Mouse (Mus musculus) brown adipose tissue, adult 24 weeks (tissue): ENCODE measurements at regions not wholly inside any gene's neighbourhood (a gene's known extent, or its start where the extent isn't known, plus 50 kb on each side); places are given as distances from the start of the nearest gene placed in this dataset.

Experiments
- H3K27ac ChIP-seq: fragments of 200-500 bp; replicated peaks from 2 replicates; pipeline ENCODE4 v1.5.1; 2012; ENCODE audit warnings: low read depth, mild to moderate bottlenecking, low read length
- H3K4me1 ChIP-seq: fragments of 200-500 bp; 2 replicates; pipeline ENCODE4 v1.6.1; 2012; ENCODE audit warnings: low read length, mixed read lengths; ENCODE audit not compliant: control insufficient read depth, insufficient read depth, insufficient read length
- H3K4me3 ChIP-seq: fragments of 200-500 bp; 2 replicates; pipeline ENCODE4 v1.5.1; 2012; ENCODE audit warnings: low read depth, mild to moderate bottlenecking, low read length, moderate library complexity; ENCODE audit not compliant: insufficient read depth

- Histone ChIP-seq H3K4me3 (no peak overlapping the region), H3K4me1 (peaks cover 3% of the 10 kb centered on the region; the same call in 1 of the 2 replicates), H3K27ac (no peak overlapping the region)
These were observed 109.3 kb upstream of the Dyrk2 start for GRCm38 (mm10) chr10:118979339-118979738.

GRCm38 (mm10) chr10:118978181-118978743 lies 108.3 kb upstream of the Dyrk2 start:
- Histone ChIP-seq H3K27ac (no peak overlapping the region), H3K4me1 (peaks cover 3% of the 10 kb centered on the region; the same call in 1 of the 2 replicates), H3K4me3 (no peak overlapping the region)

DNA sequence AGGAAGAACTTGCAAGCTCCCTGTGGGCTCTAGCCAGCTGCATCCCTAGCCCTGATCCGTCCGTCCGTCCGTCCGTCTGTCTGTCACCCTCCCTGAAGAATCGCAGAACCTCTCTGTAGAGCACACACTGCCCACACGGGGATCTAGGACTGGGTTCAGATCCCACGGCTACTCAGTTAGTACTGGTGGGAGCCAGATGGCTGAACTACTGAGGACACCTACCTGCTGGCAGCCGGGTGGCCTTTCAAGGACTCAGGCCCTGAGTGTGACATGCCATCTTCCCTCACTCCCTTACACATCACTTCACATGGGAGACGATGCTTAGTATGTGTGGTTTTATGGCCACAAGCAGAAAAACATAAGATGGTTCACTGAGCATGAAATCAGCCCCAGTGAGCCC lies 106.4 kb upstream of the Dyrk2 start:
- Histone ChIP-seq H3K4me3 (no peak overlapping the region), H3K27ac (no peak overlapping the region), H3K4me1 (peaks cover 3% of the 10 kb centered on the region; the same call in 1 of the 2 replicates)

DNA sequence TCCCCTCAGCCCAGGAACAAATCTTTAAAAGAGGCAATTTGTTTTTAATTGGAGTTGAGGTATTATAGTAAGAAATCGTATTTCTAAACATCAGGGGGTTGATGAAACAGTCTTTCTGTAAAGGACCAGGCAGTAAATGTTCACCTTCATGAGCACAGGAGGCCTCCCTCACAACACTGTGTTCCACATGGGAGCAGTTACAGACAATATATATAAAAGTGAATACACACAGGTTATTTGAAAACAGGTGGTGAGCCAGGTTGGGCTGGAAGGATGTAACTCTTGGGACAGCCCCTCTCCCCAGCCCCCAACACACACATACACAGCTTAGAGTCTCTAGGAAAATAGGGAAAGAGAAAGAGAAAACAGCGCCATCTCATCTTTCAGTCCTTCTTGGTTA lies 105.8 kb upstream of the Dyrk2 start:
- Histone ChIP-seq H3K4me1 (peaks cover 3% of the 10 kb centered on the region; the same call in 1 of the 2 replicates), H3K27ac (no peak overlapping the region), H3K4me3 (no peak overlapping the region)

- Histone ChIP-seq H3K4me1 (no peaks in the 10 kb centered on the region), H3K4me3 (no peak overlapping the region), H3K27ac (no peak overlapping the region)
These were observed 103.3 kb upstream of the Dyrk2 start for GRCm38 (mm10) chr10:118973324-118973723.

- no peak overlapping the region for H3K4me3 ChIP-seq
- no peaks in the 10 kb centered on the region for H3K4me1 ChIP-seq
These were observed 102.6 kb upstream of the Dyrk2 start for GRCm38 (mm10) chr10:118972626-118973025.

GRCm38 (mm10) chr10:118970457-118971175 lies 100.6 kb upstream of the Dyrk2 start:
- Histone ChIP-seq H3K4me3 (no peak overlapping the region), H3K4me1 (no peaks in the 10 kb centered on the region), H3K27ac (no peak overlapping the region)

More at GRCm38 (mm10) chr10:118972626-118973025, 102.6 kb upstream of the Dyrk2 start:
- H3K27ac ChIP-seq, result no peak overlapping the region

- no peak overlapping the region for H3K4me3 ChIP-seq
- no peaks in the 10 kb centered on the region for H3K4me1 ChIP-seq
- no peak overlapping the region for H3K27ac ChIP-seq
These were observed 91.7 kb upstream of the Dyrk2 start for GRCm38 (mm10) chr10:118961713-118962181.

- no peaks in the 10 kb centered on the region for H3K4me1 ChIP-seq
- no peak overlapping the region for H3K27ac ChIP-seq
- H3K4me3 ChIP-seq, result no peak overlapping the region
These were observed 90.1 kb upstream of the Dyrk2 start for GRCm38 (mm10) chr10:118960076-118960475.

GRCm38 (mm10) chr10:118959623-118960022 lies 89.6 kb upstream of the Dyrk2 start:
- no peak overlapping the region for H3K27ac ChIP-seq
- H3K4me1 ChIP-seq, result no peaks in the 10 kb centered on the region
- H3K4me3 ChIP-seq, result no peak overlapping the region

GRCm38 (mm10) chr10:118956352-118956751 lies 86.3 kb upstream of the Dyrk2 start:
- Histone ChIP-seq H3K4me1 (no peaks in the 10 kb centered on the region), H3K4me3 (no peak overlapping the region), H3K27ac (no peak overlapping the region)

GRCm38 (mm10) chr10:118953440-118953839 lies 83.4 kb upstream of the Dyrk2 start:
- Histone ChIP-seq H3K27ac (no peak overlapping the region), H3K4me3 (no peak overlapping the region), H3K4me1 (no peaks in the 10 kb centered on the region)

GRCm38 (mm10) chr10:118952756-118953155 lies 82.7 kb upstream of the Dyrk2 start:
- H3K4me3 ChIP-seq, result no peak overlapping the region
- H3K27ac ChIP-seq, result no peak overlapping the region
- H3K4me1 ChIP-seq, result no peaks in the 10 kb centered on the region

DNA sequence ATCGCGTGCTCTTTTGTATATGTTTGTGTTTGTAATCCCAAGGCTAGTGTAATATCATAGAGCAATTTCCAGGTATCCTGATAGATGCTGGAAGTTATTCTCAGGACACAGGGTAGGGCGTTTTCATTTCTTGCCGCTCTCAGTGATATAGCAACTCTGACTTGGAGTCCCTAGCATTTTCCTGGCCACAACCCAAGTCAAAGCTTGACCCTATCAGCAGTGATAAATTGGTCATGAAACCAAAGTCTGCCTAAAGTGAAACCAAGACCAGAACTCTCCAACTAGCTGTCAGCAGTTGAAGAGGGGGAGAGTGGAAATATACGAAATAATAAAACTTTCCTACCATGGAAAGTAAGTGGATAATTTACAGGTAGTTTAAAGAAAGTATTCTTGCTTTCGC lies 77.7 kb upstream of the Dyrk2 start:
- H3K27ac ChIP-seq, result no peak overlapping the region
- H3K4me3 ChIP-seq, result no peak overlapping the region
- H3K4me1 ChIP-seq, result no peaks in the 10 kb centered on the region

GRCm38 (mm10) chr10:118947016-118947674 lies 77.1 kb upstream of the Dyrk2 start:
- Histone ChIP-seq H3K27ac (no peak overlapping the region), H3K4me3 (no peak overlapping the region), H3K4me1 (no peaks in the 10 kb centered on the region)
